Comparison of ENCODE assay signal across 8 mouse cellular contexts in the genomic region with DNA sequence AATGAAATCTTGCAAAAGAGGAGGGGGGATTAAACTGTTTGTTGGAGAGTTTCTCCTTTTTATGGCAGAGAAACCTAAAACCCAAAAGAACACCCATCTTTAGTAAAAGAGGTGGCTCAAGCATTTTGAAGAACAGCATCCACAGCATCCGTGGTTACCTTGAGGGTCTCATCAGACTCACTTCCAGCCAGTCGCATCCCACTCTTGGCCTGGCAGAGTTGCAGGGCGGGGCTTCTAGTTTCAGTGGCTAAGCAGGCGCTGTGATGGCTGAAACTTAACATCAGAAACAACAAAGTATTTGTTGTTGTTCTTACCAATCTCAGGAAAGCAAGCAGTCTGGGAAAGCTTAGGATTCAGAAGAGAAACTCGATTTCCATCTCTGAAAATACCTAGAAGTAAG. TPM values are rescaled to one million over a fixed set of nuclear protein-coding genes. Genes with fewer than 3 reads are reported as not detected.
DNase-seq lines count a peak whose midpoint lies in the region; ATAC-seq and TF ChIP-seq lines count a peak whose summit lies in the region.

No protein-coding gene starts in this region.

- TF ChIP-seq POLR2A in thymus, adult 2 months (IDR thresholded peaks at IDR 0.05; ENCODE audit: control insufficient read depth, extremely low read depth, insufficient read depth, low read length, poor library complexity) = no peak

- no peaks in the 10 kb centered on the region for H3K36me3 ChIP-seq in thymus, adult 2 months (ENCODE audit: control insufficient read depth, insufficient read depth, low read length)
- no peaks in the 10 kb centered on the region for H3K36me3 ChIP-seq in limb, embryonic 15.5 days

- no peak for TF ChIP-seq CTCF in thymus, adult 2 months (IDR thresholded peaks at IDR 0.05; ENCODE audit: borderline replicate concordance, control insufficient read depth, extremely low read depth, insufficient read depth, low read length, poor library complexity)

- H3K4me3 ChIP-seq in thymus, adult 2 months (ENCODE audit: control insufficient read depth, insufficient read depth, low read length) = no peak overlapping the region
- peak overlapping the region; percentile 92 for H3K4me3 ChIP-seq in limb, embryonic 15.5 days

- no peaks in the 10 kb centered on the region for H3K27me3 ChIP-seq in thymus, adult 2 months (ENCODE audit: control insufficient read depth, insufficient read depth, low read length)
- no peaks in the 10 kb centered on the region for H3K27me3 ChIP-seq in limb, embryonic 15.5 days

- peak; percentile 84 for DNase-seq in heart, adult 11 months
- DNase-seq in heart, postnatal 4 days = no peak
- DNase-seq in thymus, postnatal 4 days = peak; percentile 28
- no peak for DNase-seq in thymus, adult 2 months
- no peak for DNase-seq in layer of hippocampus, postnatal 10 days (ENCODE audit: low spot score in 2 of 2)
- DNase-seq in gastrocnemius, adult 8-10 months (ENCODE audit: low spot score in 2 of 2) = no peak

- peaks cover 14% of the 10 kb centered on the region for H3K4me1 ChIP-seq in thymus, adult 2 months (replicated peaks; ENCODE audit: control insufficient read depth, insufficient read depth, low read length)
- peaks cover 36% of the 10 kb centered on the region for H3K4me1 ChIP-seq in limb, embryonic 15.5 days

- H3K27ac ChIP-seq in thymus, adult 2 months (ENCODE audit: control insufficient read depth, insufficient read depth, low read length) = no peak overlapping the region
- peak overlapping the region; percentile 97; the same call in 1 of the 2 replicates for H3K27ac ChIP-seq in limb, embryonic 15.5 days

- H3K9ac ChIP-seq in limb, embryonic 15.5 days = no peak overlapping the region

- H3K4me2 ChIP-seq in limb, embryonic 15.5 days = peak overlapping the region; percentile 89

- H3K9me3 ChIP-seq in limb, embryonic 15.5 days = no peaks in the 10 kb centered on the region

- WGBS in thymus, adult 2 months = 17% methylated on average over 5 of the region's 5 CpGs
- 21% methylated on average over 5 of the region's 5 CpGs for WGBS in limb, embryonic 15.5 days

- ATAC-seq in limb, embryonic 15.5 days (ENCODE audit: insufficient number of reproducible peaks, low FRiP score, low TSS enrichment, low read depth) = no peak
- no peak for ATAC-seq in inflammation-experienced regulatory T-cells, adult 6 months

RNA-seq across cellular contexts. Expression of gene Atp1a1, which starts 0.8 kb away (rescaled TPM):
- total RNA-seq in heart, postnatal 4 days (2021) = 1,000 to 10,000 TPM; 1,042 to 1,100 TPM
- 273 and 288 TPM in 2 replicates for polyA plus RNA-seq in thymus, adult 2 months (2012; rRNA removed)
- polyA plus RNA-seq in limb, embryonic 15.5 days (2015; fragmentation: Nextera tagmentation; extraction: Ambion mirVana) = 63.5 and 78.0 TPM in 2 replicates
- polyA plus RNA-seq in inflammation-experienced regulatory T-cells, adult 6 months (2017; shearing (Covaris generic)) = 10 to 100 TPM in 2 of 3 experiments, 1 to 10 TPM in 1; 9.7 to 26.3 (median 14.9) TPM
- total RNA-seq in layer of hippocampus, postnatal 10 days (2021) = 100 to 1,000 TPM; 367 to 390 TPM
- total RNA-seq in gastrocnemius, adult 8-10 months (2022) = 10 to 100 TPM; 75.7 to 99.5 (median 84.9) TPM

Comparison
In these comparisons a context has a peak if more than half of its experiments do, and no peak if none do; other contexts are left out.
1. DNase-seq: peak in heart, adult 11 months (single experiment) and thymus, postnatal 4 days (single experiment); none in heart, postnatal 4 days (single experiment), thymus, adult 2 months (single experiment), layer of hippocampus, postnatal 10 days (0 of 2) and gastrocnemius, adult 8-10 months (0 of 2).